9 mouse cellular contexts compared by ENCODE assay signal in genomic region chrX:152151709-152152108, GRCm38 (mm10). TPM values are rescaled to one million over a fixed set of nuclear protein-coding genes. Genes with fewer than 3 reads are reported as not detected.
A peak's percentile ranks its signal among the peaks of the same experiment; 100 is the strongest.
DNase-seq lines count a peak whose midpoint lies in the region; ATAC-seq and TF ChIP-seq lines count a peak whose summit lies in the region.
"Had no signal": no experiment of that assay in that cellular context is flagged by ENCODE, and none has a peak within 500 bp of the region (broad histone marks: within the 10 kb centered on the region; RNA-seq: fewer than 3 reads in every experiment).

No protein-coding gene starts in this region.

- H3K4me1 ChIP-seq in G1E (ENCODE audit: insufficient read depth, low read depth, low read length) = no peaks in the 10 kb centered on the region

- H3K27me3 ChIP-seq in G1E (ENCODE audit: insufficient read depth, low read length) = no peaks in the 10 kb centered on the region

- H3K9me3 ChIP-seq in G1E (replicated peaks) = no peaks in the 10 kb centered on the region

- H3K27ac ChIP-seq in left cerebral cortex, adult 2 months = no peak overlapping the region
- no peak overlapping the region for H3K27ac ChIP-seq in gastrocnemius, adult 2 months

- no peaks in the 10 kb centered on the region for H3K36me3 ChIP-seq in G1E (replicated peaks)

- DNase-seq in left cerebral cortex, adult 2 months (ENCODE audit: extremely low spot score in 1 of 2, low spot score in 2 of 2) = peak in 1 of 2 experiments; percentile 39
- no peak for DNase-seq in left cerebral cortex, postnatal 36 days (ENCODE audit: low spot score in 2 of 2)
- peak; percentile 8 for DNase-seq in G1E (ENCODE audit: low spot score)
- DNase-seq in cerebellum, adult 18-20 months = peak; percentile 66 to 71
- peak; percentile 54 for DNase-seq in gastrocnemius, adult 2 months
- peak; percentile 55 to 56 for DNase-seq in left cerebral cortex, postnatal 14 days (ENCODE audit: low spot score in 2 of 2)
- DNase-seq in urinary bladder, postnatal 4 days (ENCODE audit: low spot score in 2 of 2) = no peak

- TF ChIP-seq CTCF in left cerebral cortex, adult 2 months (IDR thresholded peaks at IDR 0.05) = peak; percentile 64
- TF ChIP-seq CTCF in G1E (IDR thresholded peaks at IDR 0.05; ENCODE audit: low read depth, low read length) = no peak
- TF ChIP-seq CTCF in gastrocnemius, adult 2 months (IDR thresholded peaks at IDR 0.05) = peak; percentile 68

- no peak overlapping the region for H3K4me3 ChIP-seq in left cerebral cortex, adult 2 months
- no peak overlapping the region for H3K4me3 ChIP-seq in G1E (ENCODE audit: low read depth, low read length)
- H3K4me3 ChIP-seq in gastrocnemius, adult 2 months = no peak overlapping the region
- H3K4me3 ChIP-seq: erythroblast, embryonic 14.5 days had no signal

- ATAC-seq in G1E (ENCODE audit: extremely low read depth, insufficient number of reproducible peaks, low FRiP score, poor library complexity, severe bottlenecking) = no peak
- 0 out of 2 replicates have a peak, but pooled peaks have one; percentile 53 for ATAC-seq in monocyte, adult 5-6 weeks (replicated peaks; ENCODE audit: insufficient number of reproducible peaks, low FRiP score, low TSS enrichment, poor library complexity, severe bottlenecking)

- intact Hi-C loops in left cerebral cortex, adult 2 months (cut with DNase I) = loop anchor here (5.0 kb wide), 1 partner anchor 204 kb away; no protein-coding TSS in a partner anchor
- intact Hi-C loops in left cerebral cortex, postnatal 36 days (cut with DNase I) = no loop called here
- intact Hi-C loops in gastrocnemius, adult 2 months (cut with DNase I) = no loop called here
- intact Hi-C loops in left cerebral cortex, postnatal 14 days (cut with DNase I) = loop anchor here (10.0 kb wide), 1 partner anchor 187 kb away; no protein-coding TSS in a partner anchor

RNA-seq across cellular contexts. Expression of gene Iqsec2, which starts 7.6 kb away (rescaled TPM):
- 100 to 1,000 TPM; 152 to 155 TPM for total RNA-seq in left cerebral cortex, adult 2 months (2021)
- total RNA-seq in left cerebral cortex, postnatal 36 days (2021) = 100 to 1,000 TPM; 156 to 160 TPM
- 0.24 and 0.38 TPM in 2 replicates for total RNA-seq in G1E (2014; fragmentation: Nextera tagmentation)
- under 0.01 and 0.05 TPM in 2 replicates for total RNA-seq in G1E (2017)
- polyA plus RNA-seq in G1E (2012) = 0.03 and 0.06 TPM in 2 replicates
- 10 to 100 TPM; 12.5 to 33.5 TPM for total RNA-seq in gastrocnemius, adult 2 months (2021)
- total RNA-seq in left cerebral cortex, postnatal 14 days (2021) = 100 to 1,000 TPM; 147 to 149 TPM
- 1.8 to 6.0 TPM (median 3.0 TPM) in 3 replicates for total RNA-seq in monocyte, adult 5-6 weeks (2017)

Comparison
In these comparisons a context has a peak if more than half of its experiments do, and no peak if none do; other contexts are left out.
1. DNase-seq: peak in G1E (single experiment), cerebellum, adult 18-20 months (2 of 2), gastrocnemius, adult 2 months (single experiment) and left cerebral cortex, postnatal 14 days (2 of 2); none in left cerebral cortex, postnatal 36 days (0 of 2) and urinary bladder, postnatal 4 days (0 of 2).
2. intact Hi-C loops: an anchor here in left cerebral cortex, adult 2 months (5.0 kb wide) and left cerebral cortex, postnatal 14 days (10.0 kb wide); none called in left cerebral cortex, postnatal 36 days and gastrocnemius, adult 2 months.
3. RNA of gene Iqsec2, which starts 7.6 kb away (total RNA-seq): 156 to 160 TPM in left cerebral cortex, postnatal 36 days, 152 to 155 TPM in left cerebral cortex, adult 2 months and 147 to 149 TPM in left cerebral cortex, postnatal 14 days; 12.5 to 33.5 TPM in gastrocnemius, adult 2 months, 1.8 to 6.0 TPM in monocyte, adult 5-6 weeks and under 0.01 to 0.38 TPM in G1E; every median in the first group is over 4 times any median in the second.